Mouse (Mus musculus) G1E (cell line): Measurements from ENCODE around the gene Gal3st2. TPM values are rescaled to one million over a fixed set of nuclear protein-coding genes. Genes with fewer than 3 reads are reported as not detected.
"Not testable (repeated sequence)": the region's sequence is repeated elsewhere in the genome, so short reads cannot be mapped to it uniquely, and the experiment has no call there.

Experiments used
- ATAC-seq: 2 replicates; pipeline ENCODE4 v1.8.0; 2016; ENCODE audit warnings: mild to moderate bottlenecking; ENCODE audit not compliant: insufficient number of reproducible peaks, poor library complexity, low FRiP score, severe bottlenecking; ENCODE audit errors: extremely low read depth
- DNase-seq: peaks from one replicate; pipeline ENCODE4 v3.0.0; 2012; ENCODE audit warnings: low spot score
- H3K27me3 ChIP-seq: 2 replicates; pipeline ENCODE4 v1.6.1; 2012; ENCODE audit warnings: mild to moderate bottlenecking, low read length, inconsistent platforms; ENCODE audit not compliant: insufficient read depth
- H3K36me3 ChIP-seq: replicated peaks from 2 replicates; pipeline ENCODE3; 2012; ENCODE audit warnings: mild to moderate bottlenecking, inconsistent platforms
- H3K4me1 ChIP-seq: 2 replicates; pipeline ENCODE4 v1.6.1; 2012; ENCODE audit warnings: low read depth, low read length, inconsistent platforms, mixed read lengths; ENCODE audit not compliant: insufficient read depth
- H3K4me3 ChIP-seq: 2 replicates; pipeline ENCODE4 v1.5.1; 2012; ENCODE audit warnings: low read depth, mild to moderate bottlenecking, inconsistent platforms, low read length, moderate library complexity, mixed read lengths
- H3K9me3 ChIP-seq: replicated peaks from 2 replicates; pipeline ENCODE4 v1.6.1; 2012; ENCODE audit warnings: inconsistent platforms
- polyA plus RNA-seq: library from polyadenylated mRNA; stranded (reverse); fragments of >175 nt; gene quantifications from 2 replicates; pipeline ENCODE4 v1.2.3, GENCODE M21; 2012
- total RNA-seq, 2 experiments: library from RNA; stranded (forward) in 1 of 2; stranded (reverse) in 1 of 2; fragments of 200-1000 nt in 1 of 2; fragments of >200 nt in 1 of 2; fragmentation: Nextera tagmentation in 1 of 2; gene quantifications; 2 replicates each; pipeline ENCODE4 v1.2.3; 2014 to 2017

Gal3st2 gene
- total and polyA plus RNA-seq, 3 experiments, result not detected

DNA sequence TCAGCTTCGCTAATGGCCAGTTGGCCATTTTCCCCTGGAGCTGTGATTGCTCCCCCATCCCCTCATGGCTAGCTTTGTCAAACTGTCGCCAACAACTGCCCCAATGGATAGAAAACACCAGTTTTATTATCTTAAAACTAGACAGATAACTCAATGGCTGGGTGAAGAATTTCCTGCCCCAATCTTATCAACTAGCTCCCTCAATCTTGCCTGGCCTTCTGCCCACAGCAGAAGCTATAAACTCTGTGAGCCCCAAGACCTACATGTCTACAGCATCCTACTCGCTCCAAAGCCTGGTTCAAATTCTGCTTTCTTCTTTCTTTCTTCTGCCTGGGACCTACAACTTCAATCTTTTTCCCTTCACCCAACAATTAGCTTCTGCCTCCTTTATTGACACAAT, 56.1 kb downstream of the Gal3st2 start:
- not testable (repeated sequence) for ATAC-seq, H3K36me3 ChIP-seq, H3K4me3 ChIP-seq, H3K4me1 ChIP-seq, H3K9me3 ChIP-seq, H3K27me3 ChIP-seq, DNase-seq

DNA sequence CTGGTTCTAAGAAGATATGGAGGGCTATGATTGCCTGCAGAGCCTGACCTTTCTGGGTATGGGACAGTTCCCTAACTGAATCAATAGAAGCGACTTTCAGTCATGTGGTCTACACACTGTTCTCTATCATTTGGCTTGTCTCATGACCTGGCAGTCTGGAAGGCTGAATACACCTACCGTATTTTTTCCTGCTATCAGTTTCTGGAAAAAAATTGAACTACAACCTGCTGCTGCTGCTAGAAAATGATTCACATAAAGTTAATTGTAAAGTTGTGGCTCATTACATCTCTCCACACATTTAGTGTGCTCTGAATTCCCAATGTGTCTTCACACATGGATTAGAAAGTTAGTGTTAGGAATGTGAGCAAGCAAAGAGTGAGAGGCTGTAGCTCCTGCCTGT, 56.9 kb downstream of the Gal3st2 start, which contains the start of gene Gal3st2b:
TSS of gene Gal3st2b (plus strand) at position 301 of the 400 bp plus-strand sequence.
- DNase-seq, ATAC-seq, H3K27me3 ChIP-seq, H3K36me3 ChIP-seq, H3K4me3 ChIP-seq, H3K4me1 ChIP-seq, H3K9me3 ChIP-seq: not testable (repeated sequence)

DNA sequence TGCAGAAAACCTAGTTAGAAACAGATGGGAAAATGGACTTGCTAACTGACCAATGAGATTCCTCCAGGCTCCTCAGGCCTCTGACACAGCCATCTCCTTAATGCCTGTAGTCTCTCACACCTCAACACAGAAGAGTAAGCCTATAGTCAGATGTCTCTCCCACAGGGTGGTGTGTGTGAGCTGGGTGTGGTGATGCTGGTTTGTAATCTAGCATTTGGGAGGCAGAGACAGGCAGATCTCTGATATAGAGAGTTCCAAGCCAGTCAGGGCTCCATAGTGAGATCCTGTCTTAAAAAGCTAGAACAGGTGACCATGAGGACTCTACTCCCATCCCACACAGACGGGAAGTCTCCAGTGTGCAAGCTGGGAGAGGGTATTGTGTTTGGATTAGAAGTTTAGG, 57.7 kb downstream of the Gal3st2 start:
- not testable (repeated sequence) for ATAC-seq, DNase-seq, H3K36me3 ChIP-seq, H3K4me3 ChIP-seq, H3K27me3 ChIP-seq, H3K9me3 ChIP-seq, H3K4me1 ChIP-seq

DNA sequence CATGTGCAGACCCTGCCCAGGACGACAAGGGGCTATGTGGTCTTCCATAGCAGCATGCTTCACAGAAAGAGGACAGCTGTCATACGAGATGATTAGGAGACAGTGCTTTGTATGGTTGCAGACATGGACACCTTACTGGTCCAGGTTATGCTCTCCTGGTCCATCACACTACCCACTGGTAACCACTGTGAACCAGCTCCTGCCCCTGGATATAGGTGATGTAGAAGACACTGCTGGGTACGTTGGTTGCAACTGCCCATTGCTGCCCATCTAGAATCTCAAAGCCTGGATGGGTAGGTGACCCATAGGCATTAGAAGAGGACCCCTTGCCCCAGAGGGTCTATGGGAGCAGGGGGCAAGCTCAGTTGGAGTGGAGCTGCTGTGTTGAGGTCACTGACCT, 58.2 kb downstream of the Gal3st2 start:
- H3K36me3 ChIP-seq, H3K4me1 ChIP-seq, H3K9me3 ChIP-seq, H3K4me3 ChIP-seq, DNase-seq, ATAC-seq, H3K27me3 ChIP-seq: not testable (repeated sequence)

DNA sequence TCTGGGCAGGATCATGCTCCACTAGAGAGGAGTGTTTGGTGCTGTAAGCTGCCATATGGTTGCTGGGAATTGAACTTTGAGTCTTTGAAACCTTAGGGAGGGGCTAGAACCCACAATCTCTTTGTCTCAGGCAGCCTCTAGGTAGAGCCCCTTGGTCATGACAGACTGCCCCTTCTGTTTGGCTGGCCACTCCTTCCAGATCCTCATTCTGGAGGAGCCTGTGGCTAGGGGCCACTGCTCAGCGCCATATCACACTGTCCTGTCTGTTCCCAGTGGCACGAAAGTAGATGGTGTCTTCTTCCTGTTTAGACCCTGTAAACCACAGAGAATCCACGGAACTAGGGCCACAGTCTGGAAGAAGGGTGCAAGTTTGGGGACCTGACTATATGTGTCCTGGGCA, 61.5 kb downstream of the Gal3st2 start:
- not testable (repeated sequence) for H3K4me3 ChIP-seq, H3K4me1 ChIP-seq, H3K36me3 ChIP-seq, DNase-seq, H3K27me3 ChIP-seq, H3K9me3 ChIP-seq
- ATAC-seq, result peak; percentile 56

DNA sequence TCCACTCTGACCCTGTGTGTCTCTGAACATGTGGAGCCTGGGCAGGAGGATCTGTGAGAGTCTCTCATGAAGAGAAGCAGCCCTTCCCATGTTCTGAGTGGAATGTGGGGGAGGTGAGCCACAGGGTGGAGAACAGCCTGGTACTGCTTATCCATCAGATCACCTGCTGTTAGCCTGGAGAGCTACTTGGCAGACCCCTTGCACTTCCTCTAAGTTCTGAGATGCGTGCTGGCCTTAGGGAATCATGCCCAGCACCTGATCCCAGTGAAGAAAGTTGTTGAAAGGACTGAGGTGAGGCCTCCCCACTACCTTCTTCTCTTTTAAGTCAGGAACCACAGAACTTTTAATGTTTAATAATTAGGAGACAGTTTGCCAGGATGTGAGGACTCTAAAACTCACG, 62.0 kb downstream of the Gal3st2 start:
- H3K27me3 ChIP-seq, H3K4me1 ChIP-seq, H3K36me3 ChIP-seq, H3K4me3 ChIP-seq, H3K9me3 ChIP-seq, DNase-seq: not testable (repeated sequence)
- peak; percentile 51; the same call in 1 of the 2 replicates for ATAC-seq

Other genes with a start within 250 kb of the Gal3st2 start
- 102 and 116 TPM in 2 replicates for gene Stk25, start 202.6 kb upstream of the Gal3st2 start, total RNA-seq (2014; fragmentation: Nextera tagmentation)
- 64.8 and 72.8 TPM in 2 replicates for gene Stk25, start 202.6 kb upstream of the Gal3st2 start, total RNA-seq (2017)
- gene Stk25, start 202.6 kb upstream of the Gal3st2 start, polyA plus RNA-seq, result 19.6 and 23.4 TPM in 2 replicates
- not detected in 2 replicates for gene Bok, start 175.6 kb upstream of the Gal3st2 start, total RNA-seq (2014; fragmentation: Nextera tagmentation)
- 0.41 TPM in 1 of 2 replicates, not detected in the other for gene Bok, start 175.6 kb upstream of the Gal3st2 start, total RNA-seq (2017)
- not detected in 2 replicates for gene Bok, start 175.6 kb upstream of the Gal3st2 start, polyA plus RNA-seq
- 78.9 and 82.2 TPM in 2 replicates for gene Atg4b, start 109.8 kb upstream of the Gal3st2 start, total RNA-seq (2014; fragmentation: Nextera tagmentation)
- gene Atg4b, start 109.8 kb upstream of the Gal3st2 start, total RNA-seq (2017), result 82.0 and 91.0 TPM in 2 replicates
- gene Atg4b, start 109.8 kb upstream of the Gal3st2 start, polyA plus RNA-seq, result 4.4 and 6.9 TPM in 2 replicates
- 30.3 and 39.4 TPM in 2 replicates for gene Thap4, start 106.4 kb upstream of the Gal3st2 start, total RNA-seq (2014; fragmentation: Nextera tagmentation)
- gene Thap4, start 106.4 kb upstream of the Gal3st2 start, total RNA-seq (2017), result 27.9 and 31.2 TPM in 2 replicates
- gene Thap4, start 106.4 kb upstream of the Gal3st2 start, polyA plus RNA-seq, result 60.1 and 71.1 TPM in 2 replicates
- gene Dtymk, start 59.4 kb upstream of the Gal3st2 start, total RNA-seq (2014; fragmentation: Nextera tagmentation), result 291 and 319 TPM in 2 replicates
- gene Dtymk, start 59.4 kb upstream of the Gal3st2 start, total RNA-seq (2017), result 414 and 485 TPM in 2 replicates
- 129 and 148 TPM in 2 replicates for gene Dtymk, start 59.4 kb upstream of the Gal3st2 start, polyA plus RNA-seq
- 21.4 and 43.3 TPM in 2 replicates for gene Ing5, start 57.3 kb upstream of the Gal3st2 start, total RNA-seq (2014; fragmentation: Nextera tagmentation)
- 32.0 and 41.4 TPM in 2 replicates for gene Ing5, start 57.3 kb upstream of the Gal3st2 start, total RNA-seq (2017)
- gene Ing5, start 57.3 kb upstream of the Gal3st2 start, polyA plus RNA-seq, result 1.6 and 3.4 TPM in 2 replicates
- gene D2hgdh, start 36.4 kb upstream of the Gal3st2 start, total RNA-seq (2014; fragmentation: Nextera tagmentation), result 15.0 and 21.4 TPM in 2 replicates
- 11.8 and 14.7 TPM in 2 replicates for gene D2hgdh, start 36.4 kb upstream of the Gal3st2 start, total RNA-seq (2017)
- 2.3 and 3.4 TPM in 2 replicates for gene D2hgdh, start 36.4 kb upstream of the Gal3st2 start, polyA plus RNA-seq
- gene Gal3st2b, start 57.0 kb downstream of the Gal3st2 start, total RNA-seq (2014; fragmentation: Nextera tagmentation), result 1.1 TPM in 1 of 2 replicates, not detected in the other
- gene Gal3st2b, start 57.0 kb downstream of the Gal3st2 start, total RNA-seq (2017), result 0.22 TPM in 1 of 2 replicates, not detected in the other
- gene Gal3st2b, start 57.0 kb downstream of the Gal3st2 start, polyA plus RNA-seq, result not detected in 2 replicates
- gene Gal3st2c, start 129.2 kb downstream of the Gal3st2 start, total RNA-seq (2014; fragmentation: Nextera tagmentation), result 0.39 TPM in 1 of 2 replicates, not detected in the other
- gene Gal3st2c, start 129.2 kb downstream of the Gal3st2 start, total RNA-seq (2017), result 0.11 and 0.12 TPM in 2 replicates
- not detected in 2 replicates for gene Gal3st2c, start 129.2 kb downstream of the Gal3st2 start, polyA plus RNA-seq
- gene Neu4, start 159.1 kb downstream of the Gal3st2 start, total RNA-seq (2014; fragmentation: Nextera tagmentation), result not detected in 2 replicates
- 0.17 and 0.22 TPM in 2 replicates for gene Neu4, start 159.1 kb downstream of the Gal3st2 start, total RNA-seq (2017)
- not detected in 2 replicates for gene Neu4, start 159.1 kb downstream of the Gal3st2 start, polyA plus RNA-seq
- 5.7 and 11.7 TPM in 2 replicates for gene Pdcd1, start 191.2 kb downstream of the Gal3st2 start, total RNA-seq (2014; fragmentation: Nextera tagmentation)
- 0.05 TPM in 1 of 2 replicates, not detected in the other for gene Pdcd1, start 191.2 kb downstream of the Gal3st2 start, total RNA-seq (2017)
- gene Pdcd1, start 191.2 kb downstream of the Gal3st2 start, polyA plus RNA-seq, result 0.80 and 0.93 TPM in 2 replicates